Mouse (Mus musculus) limb, embryonic 14.5 days (tissue): ENCODE data around the gene Plxdc1. TPM values are rescaled to one million over a fixed set of nuclear protein-coding genes. Genes with fewer than 3 reads are reported as not detected.

Experiments
- ATAC-seq: fragments of 200-750 bp; cut with Nextera tagmentation; 2 replicates; pipeline ENCODE4 v1.8.0; 2017; ENCODE audit warnings: low read depth, moderate number of reproducible peaks, moderate TSS enrichment; ENCODE audit not compliant: low FRiP score
- DNase-seq: peaks from one replicate; pipeline ENCODE4 v3.0.0-alpha.2; 2015; ENCODE audit warnings: low spot score
- H3K27ac ChIP-seq: fragments of 300-500 bp; sonication (generic); replicated peaks from 2 replicates; pipeline ENCODE4 v1.5.1; 2014; ENCODE audit warnings: low read depth, mild to moderate bottlenecking, low read length, moderate library complexity, mixed read lengths
- H3K27me3 ChIP-seq: fragments of 300-500 bp; sonication (generic); 2 replicates; pipeline ENCODE4 v1.6.1; 2014; ENCODE audit warnings: low read length, mixed read lengths; ENCODE audit not compliant: control insufficient read depth, insufficient read depth
- H3K36me3 ChIP-seq: fragments of 300-500 bp; sonication (generic); 2 replicates; pipeline ENCODE4 v1.6.1; 2014; ENCODE audit warnings: mild to moderate bottlenecking, low read length, moderate library complexity, mixed read lengths; ENCODE audit not compliant: control insufficient read depth, insufficient read depth
- H3K4me1 ChIP-seq: fragments of 300-500 bp; sonication (generic); 2 replicates; pipeline ENCODE4 v1.6.1; 2014; ENCODE audit warnings: antibody characterized with exemption, low read length, mixed read lengths; ENCODE audit not compliant: control insufficient read depth, insufficient read depth
- H3K4me2 ChIP-seq: fragments of 300-500 bp; sonication (generic); replicated peaks from 2 replicates; pipeline ENCODE4 v1.6.1; 2014; ENCODE audit warnings: low read depth, mild to moderate bottlenecking, low read length, moderate library complexity; ENCODE audit not compliant: severe bottlenecking
- H3K4me3 ChIP-seq: fragments of 300-500 bp; sonication (generic); replicated peaks from 2 replicates; pipeline ENCODE4 v1.5.1; 2014; ENCODE audit warnings: low read length
- H3K9ac ChIP-seq: fragments of 300-500 bp; sonication (generic); 2 replicates; pipeline ENCODE4 v1.6.1; 2014; ENCODE audit warnings: mild to moderate bottlenecking, low read depth, low read length, moderate library complexity; ENCODE audit not compliant: severe bottlenecking
- H3K9me3 ChIP-seq: fragments of 300-500 bp; sonication (generic); 2 replicates; pipeline ENCODE4 v1.6.1; 2016; ENCODE audit warnings: low read length; ENCODE audit not compliant: control insufficient read depth
- POLR2A ChIP-seq: fragments of 200-500 bp; IDR thresholded peaks from 2 replicates; pipeline ENCODE4 v1.8.0; 2012; ENCODE audit warnings: inconsistent platforms, mild to moderate bottlenecking, moderate library complexity, borderline replicate concordance; ENCODE audit not compliant: insufficient read depth, insufficient read length; ENCODE audit errors: extremely low read depth
- WGBS: fragments of 180-500 bp; shearing (Covaris S2); extraction: QIAGEN DNeasy Blood & Tissue Kit; methylation state at CpG from one replicate; pipeline ENCODE4 v1.1.7; 2014; 5-methylcytosine and 5-hydroxymethylcytosine counted together
- polyA plus RNA-seq, 2 experiments: library from polyadenylated mRNA; depleted of rRNA in 1 of 2; stranded (reverse) in 1 of 2; unstranded in 1 of 2; fragments of >200 nt; fragmentation: Nextera tagmentation in 1 of 2; extraction: Ambion mirVana in 1 of 2; gene quantifications; 2 replicates each; pipeline versions ENCODE4 v1.2.1 to v1.2.3; 2012 to 2014

Plxdc1 gene
- polyA plus RNA-seq, 2 experiments: 1.0 to 1.1 TPM

- no peaks in the 10 kb centered on the region for H3K27me3 ChIP-seq
- H3K4me1 ChIP-seq: no peaks in the 10 kb centered on the region
- WGBS: 87% methylated on average over 5 of the region's 5 CpGs
- no peaks in the 10 kb centered on the region for H3K9me3 ChIP-seq
- DNase-seq (no peak), ATAC-seq (no peak)
- no peaks in the 10 kb centered on the region for H3K36me3 ChIP-seq
- TF ChIP-seq POLR2A: no peak
- no peak overlapping the region for H3K9ac ChIP-seq
- H3K4me3 ChIP-seq: no peak overlapping the region
- H3K4me2 ChIP-seq: no peak overlapping the region
- H3K27ac ChIP-seq: no peak overlapping the region
These were observed 12.1 kb downstream of the Plxdc1 start for GRCm38 (mm10) chr11:97974141-97974540.

GRCm38 (mm10) chr11:97972434-97972833, 13.8 kb downstream of the Plxdc1 start:
- H3K9me3 ChIP-seq: no peaks in the 10 kb centered on the region
- H3K9ac ChIP-seq: no peak overlapping the region
- no peak for DNase-seq
- H3K4me1 ChIP-seq: no peaks in the 10 kb centered on the region
- no peak overlapping the region for H3K27ac ChIP-seq
- WGBS: 68% methylated on average over 2 of the region's 2 CpGs
- no peaks in the 10 kb centered on the region for H3K27me3 ChIP-seq
- no peak for ATAC-seq
- no peak overlapping the region for H3K4me2 ChIP-seq
- no peaks in the 10 kb centered on the region for H3K36me3 ChIP-seq
- no peak overlapping the region for H3K4me3 ChIP-seq
- TF ChIP-seq POLR2A: no peak

GRCm38 (mm10) chr11:97971232-97971631, 15.0 kb downstream of the Plxdc1 start:
- no peak for TF ChIP-seq POLR2A
- no peak; the same call in 1 of the 2 replicates for ATAC-seq

DNA sequence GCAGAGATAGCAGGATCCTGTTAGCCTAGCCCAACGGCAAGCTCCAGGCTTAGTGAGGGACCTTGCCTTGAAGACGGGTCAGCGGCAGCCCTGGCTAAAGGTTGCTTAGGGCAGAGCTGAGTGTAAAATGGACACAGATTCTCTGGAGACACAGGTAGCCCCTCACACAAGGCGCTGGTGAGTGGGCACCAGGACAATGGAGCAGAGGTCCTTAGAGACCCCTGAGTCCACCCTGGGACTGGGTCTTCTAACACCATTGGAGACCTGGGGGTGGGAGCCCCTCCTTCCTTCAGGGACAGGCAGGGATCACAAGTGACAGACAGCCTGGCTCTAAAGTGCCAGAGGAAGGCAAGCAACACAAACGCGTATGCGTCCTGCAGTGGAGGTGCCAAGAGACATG, 15.5 kb downstream of the Plxdc1 start:
- ATAC-seq: no peak
- H3K4me3 ChIP-seq: no peak overlapping the region
- H3K9me3 ChIP-seq: no peaks in the 10 kb centered on the region
- H3K9ac ChIP-seq: no peak overlapping the region
- 89% methylated on average over 7 of the region's 7 CpGs for WGBS
- no peak for TF ChIP-seq POLR2A
- no peak overlapping the region for H3K4me2 ChIP-seq
- DNase-seq: no peak
- H3K27me3 ChIP-seq: no peaks in the 10 kb centered on the region
- no peaks in the 10 kb centered on the region for H3K4me1 ChIP-seq
- H3K36me3 ChIP-seq: no peaks in the 10 kb centered on the region
- H3K27ac ChIP-seq: no peak overlapping the region

More at GRCm38 (mm10) chr11:97971232-97971631, 15.0 kb downstream of the Plxdc1 start:
- WGBS: 30% methylated on average over 7 of the region's 7 CpGs
- no peak overlapping the region for H3K27ac ChIP-seq
- H3K36me3 ChIP-seq: no peaks in the 10 kb centered on the region
- DNase-seq: peak; percentile 63
- H3K9ac ChIP-seq: no peak overlapping the region
- H3K27me3 ChIP-seq: no peaks in the 10 kb centered on the region
- H3K9me3 ChIP-seq: no peaks in the 10 kb centered on the region
- no peaks in the 10 kb centered on the region for H3K4me1 ChIP-seq
- H3K4me3 ChIP-seq: no peak overlapping the region
- no peak overlapping the region for H3K4me2 ChIP-seq

GRCm38 (mm10) chr11:97968385-97968784, 17.9 kb downstream of the Plxdc1 start:
- Histone ChIP-seq H3K36me3 (no peaks in the 10 kb centered on the region), H3K27ac (no peak overlapping the region), H3K9me3 (no peaks in the 10 kb centered on the region), H3K4me3 (no peak overlapping the region), H3K27me3 (no peaks in the 10 kb centered on the region), H3K4me1 (no peaks in the 10 kb centered on the region), H3K4me2 (no peak overlapping the region), H3K9ac (no peak overlapping the region)
- DNase-seq (no peak), ATAC-seq (no peak)
- WGBS: 84% methylated on average over 5 of the region's 5 CpGs
- TF ChIP-seq POLR2A: no peak

DNA sequence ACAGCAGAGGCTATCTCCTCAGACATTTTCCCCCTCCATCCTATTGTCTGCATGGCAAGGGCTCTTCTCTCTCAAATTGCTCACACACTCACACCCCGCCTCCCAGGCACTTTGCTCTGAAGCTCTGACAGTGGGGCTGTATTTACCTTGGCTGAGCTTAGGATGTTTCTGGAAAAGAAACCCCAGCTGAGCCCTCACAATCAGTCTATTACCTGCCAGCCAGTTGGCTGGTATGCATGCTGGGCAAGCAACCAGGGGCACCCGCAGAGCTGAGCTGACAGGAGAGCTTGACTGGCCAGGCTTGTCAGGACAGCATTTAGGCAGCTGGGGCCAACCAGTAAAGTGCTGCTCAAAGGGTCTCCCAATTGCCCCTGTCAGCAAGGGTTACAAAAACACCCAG, 19.1 kb downstream of the Plxdc1 start:
- Histone ChIP-seq H3K27me3 (no peaks in the 10 kb centered on the region), H3K4me3 (no peak overlapping the region), H3K4me2 (no peak overlapping the region), H3K27ac (no peak overlapping the region), H3K9ac (no peak overlapping the region), H3K36me3 (no peaks in the 10 kb centered on the region), H3K4me1 (no peaks in the 10 kb centered on the region), H3K9me3 (no peaks in the 10 kb centered on the region)
- ATAC-seq: no peak
- no peak for DNase-seq
- no peak for TF ChIP-seq POLR2A
- 60% methylated on average over 2 of the region's 2 CpGs for WGBS
